16 mouse cellular contexts compared by ENCODE assay signal in genomic region chr2:83828895-83829539, GRCm38 (mm10). TPM values are rescaled to one million over a fixed set of nuclear protein-coding genes. Genes with fewer than 3 reads are reported as not detected.
DNase-seq lines count a peak whose midpoint lies in the region; ATAC-seq and TF ChIP-seq lines count a peak whose summit lies in the region.
"Had no signal": no experiment of that assay in that cellular context is flagged by ENCODE, and none has a peak within 500 bp of the region (broad histone marks: within the 10 kb centered on the region; RNA-seq: fewer than 3 reads in every experiment).

No protein-coding gene starts in this region.

- H3K27ac ChIP-seq in forebrain, embryonic 11.5 days (ENCODE audit: low read depth, low read length) = peak overlapping the region; percentile 19; the same call in 1 of the 2 replicates
- peak overlapping the region; percentile 66 for H3K27ac ChIP-seq in forebrain, postnatal 0 days (ENCODE audit: low read depth, low read length)
- peak overlapping the region; percentile 55; the same call in 1 of the 2 replicates for H3K27ac ChIP-seq in midbrain, embryonic 10.5 days (replicated peaks)
- H3K27ac ChIP-seq in neural tube, embryonic 14.5 days (ENCODE audit: low read depth, low read length) = peak overlapping the region; percentile 76
- H3K27ac ChIP-seq: heart, embryonic 10.5 days; lung, embryonic 15.5 days had no signal

- no peak overlapping the region for H3K9ac ChIP-seq in forebrain, embryonic 11.5 days (ENCODE audit: low read length)
- H3K9ac ChIP-seq in forebrain, postnatal 0 days = peak overlapping the region; percentile 18; the same call in 1 of the 2 replicates
- no peak overlapping the region for H3K9ac ChIP-seq in neural tube, embryonic 14.5 days (replicated peaks; ENCODE audit: low read depth, low read length)
- H3K9ac ChIP-seq: lung, embryonic 15.5 days had no signal

- H3K36me3 ChIP-seq in forebrain, embryonic 11.5 days (ENCODE audit: control insufficient read depth, insufficient read depth, low read length) = no peaks in the 10 kb centered on the region
- H3K36me3 ChIP-seq in forebrain, postnatal 0 days (ENCODE audit: insufficient read depth) = no peaks in the 10 kb centered on the region; the same call in 1 of the 2 replicates
- H3K36me3 ChIP-seq in midbrain, embryonic 10.5 days = no peaks in the 10 kb centered on the region
- H3K36me3 ChIP-seq in neural tube, embryonic 14.5 days (ENCODE audit: control insufficient read depth, insufficient read depth, low read length) = no peaks in the 10 kb centered on the region
- H3K36me3 ChIP-seq: heart, embryonic 10.5 days; lung, embryonic 15.5 days had no signal

- ATAC-seq in forebrain, embryonic 11.5 days (replicated peaks; ENCODE audit: low FRiP score) = peak; percentile 70
- ATAC-seq in forebrain, postnatal 0 days = no peak; the same call in 1 of the 2 replicates
- ATAC-seq in neural tube, embryonic 14.5 days (ENCODE audit: low read depth) = peak; percentile 15; the same call in 1 of the 2 replicates
- ATAC-seq in erythroid progenitor cell, adult 5-6 weeks (replicated peaks; ENCODE audit: low FRiP score, poor library complexity, severe bottlenecking) = no peak
- ATAC-seq: activated CD4-positive, CD25-positive, alpha-beta regulatory T cell, adult 4 months; CD4-positive, CD25-positive, alpha-beta regulatory T cell, adult 4 months had no signal

- TF ChIP-seq CTCF in forebrain, postnatal 0 days (IDR thresholded peaks at IDR 0.05; ENCODE audit: low read depth) = no peak

- 8% methylated on average over 3 of the region's 3 CpGs for WGBS in forebrain, embryonic 11.5 days
- WGBS in forebrain, postnatal 0 days = 16% methylated on average over 3 of the region's 3 CpGs
- WGBS in midbrain, embryonic 10.5 days = 32% methylated on average over 3 of the region's 3 CpGs
- WGBS in neural tube, embryonic 14.5 days = 11% methylated on average over 3 of the region's 3 CpGs

- no peak for DNase-seq in forebrain, embryonic 11.5 days (ENCODE audit: low spot score)
- DNase-seq in forebrain, postnatal 0 days = no peak
- DNase-seq in midbrain, embryonic 10.5 days (ENCODE audit: low spot score) = no peak
- no peak for DNase-seq in urinary bladder, postnatal 14 days (ENCODE audit: low spot score)
- no peak for DNase-seq in kidney, adult 9 months
- DNase-seq: cerebellum, adult 2 months; gastrocnemius, postnatal 10 days; kidney, adult 8-10 months; liver; right cerebral cortex, postnatal 4 days had no signal

- no peaks in the 10 kb centered on the region; the same call in 1 of the 2 replicates for H3K4me1 ChIP-seq in forebrain, embryonic 11.5 days (replicated peaks; ENCODE audit: control insufficient read depth, insufficient read depth, low read length)
- H3K4me1 ChIP-seq in forebrain, postnatal 0 days (ENCODE audit: insufficient read depth) = peaks cover 13% of the 10 kb centered on the region
- H3K4me1 ChIP-seq in midbrain, embryonic 10.5 days = peaks cover 29% of the 10 kb centered on the region
- peaks cover 17% of the 10 kb centered on the region for H3K4me1 ChIP-seq in neural tube, embryonic 14.5 days (ENCODE audit: control insufficient read depth, insufficient read depth, low read length)
- H3K4me1 ChIP-seq: heart, embryonic 10.5 days; lung, embryonic 15.5 days had no signal

- H3K4me3 ChIP-seq in forebrain, embryonic 11.5 days (ENCODE audit: low read depth, low read length) = no peak overlapping the region
- no peak overlapping the region for H3K4me3 ChIP-seq in forebrain, postnatal 0 days (ENCODE audit: low read depth, low read length)
- H3K4me3 ChIP-seq in midbrain, embryonic 10.5 days = no peak overlapping the region
- no peak overlapping the region for H3K4me3 ChIP-seq in neural tube, embryonic 14.5 days (ENCODE audit: low read depth, low read length)
- H3K4me3 ChIP-seq: heart, embryonic 10.5 days; lung, embryonic 15.5 days had no signal

- no peaks in the 10 kb centered on the region for H3K9me3 ChIP-seq in forebrain, embryonic 11.5 days (ENCODE audit: control insufficient read depth, low read length)
- H3K9me3 ChIP-seq in forebrain, postnatal 0 days (ENCODE audit: low read length) = no peaks in the 10 kb centered on the region
- no peaks in the 10 kb centered on the region for H3K9me3 ChIP-seq in midbrain, embryonic 10.5 days (replicated peaks)
- no peaks in the 10 kb centered on the region for H3K9me3 ChIP-seq in neural tube, embryonic 14.5 days (ENCODE audit: control insufficient read depth, low read length)
- H3K9me3 ChIP-seq: heart, embryonic 10.5 days; lung, embryonic 15.5 days had no signal

- H3K27me3 ChIP-seq in forebrain, embryonic 11.5 days (ENCODE audit: control insufficient read depth, insufficient read depth, low read length) = no peaks in the 10 kb centered on the region
- no peaks in the 10 kb centered on the region for H3K27me3 ChIP-seq in forebrain, postnatal 0 days (ENCODE audit: insufficient read depth, low read length)
- H3K27me3 ChIP-seq in midbrain, embryonic 10.5 days (ENCODE audit: low read depth, poor library complexity, severe bottlenecking) = no peaks in the 10 kb centered on the region
- no peaks in the 10 kb centered on the region for H3K27me3 ChIP-seq in neural tube, embryonic 14.5 days (ENCODE audit: control insufficient read depth, insufficient read depth, low read length)
- H3K27me3 ChIP-seq: lung, embryonic 15.5 days had no signal

- H3K4me2 ChIP-seq in forebrain, embryonic 11.5 days (ENCODE audit: low read depth, low read length, severe bottlenecking) = no peak overlapping the region
- H3K4me2 ChIP-seq in forebrain, postnatal 0 days (ENCODE audit: low read depth) = peak overlapping the region; percentile 5; the same call in 1 of the 2 replicates
- H3K4me2 ChIP-seq in neural tube, embryonic 14.5 days (ENCODE audit: low read depth, low read length) = no peak overlapping the region
- H3K4me2 ChIP-seq: lung, embryonic 15.5 days had no signal

RNA-seq across cellular contexts. Expression of gene Fam171b, which starts 16.6 kb away (rescaled TPM):
- 56.6 and 58.9 TPM in 2 replicates for polyA plus RNA-seq in forebrain, embryonic 11.5 days (2014; fragmentation: Nextera tagmentation; extraction: Ambion mirVana)
- total RNA-seq in forebrain, postnatal 0 days (2014; rRNA removed) = 116 and 118 TPM in 2 replicates
- 82.7 and 98.9 TPM in 2 replicates for polyA plus RNA-seq in forebrain, postnatal 0 days (2015; fragmentation: Nextera tagmentation; extraction: Ambion mirVana)
- 24.3 and 32.6 TPM in 2 replicates for polyA plus RNA-seq in midbrain, embryonic 10.5 days (2016; fragmentation: Nextera tagmentation; extraction: Ambion mirVana)
- polyA plus RNA-seq in neural tube, embryonic 14.5 days (2014; fragmentation: Nextera tagmentation; extraction: Ambion mirVana) = 98.7 and 110 TPM in 2 replicates
- not detected in 2 replicates for total RNA-seq in erythroid progenitor cell, adult 5-6 weeks (2015; ENCODE audit: low replicate concordance)
- total RNA-seq in erythroid progenitor cell, adult 5-6 weeks (2017; ENCODE audit: low replicate concordance) = not detected in 2 replicates

Comparison
In these comparisons a context has a peak if more than half of its experiments do, and no peak if none do; other contexts are left out.
1. ATAC-seq: peak in forebrain, embryonic 11.5 days (single experiment) and neural tube, embryonic 14.5 days (single experiment); none in forebrain, postnatal 0 days (single experiment) and erythroid progenitor cell, adult 5-6 weeks (single experiment).
2. H3K27ac ChIP-seq: peak in every context shown above with its lines; median percentile 76 in neural tube, embryonic 14.5 days; 66 in forebrain, postnatal 0 days; 55 in midbrain, embryonic 10.5 days; 19 in forebrain, embryonic 11.5 days.